Mouse (Mus musculus) limb, embryonic 14.5 days (tissue): ENCODE results near the gene Git2. TPM values are rescaled to one million over a fixed set of nuclear protein-coding genes. Genes with fewer than 3 reads are reported as not detected.

ENCODE experiments used
- ATAC-seq: fragments of 200-750 bp; cut with Nextera tagmentation; 2 replicates; pipeline ENCODE4 v1.8.0; 2017; ENCODE audit warnings: low read depth, moderate number of reproducible peaks, moderate TSS enrichment; ENCODE audit not compliant: low FRiP score
- DNase-seq: peaks from one replicate; pipeline ENCODE4 v3.0.0-alpha.2; 2015; ENCODE audit warnings: low spot score
- H3K27ac ChIP-seq: fragments of 300-500 bp; sonication (generic); replicated peaks from 2 replicates; pipeline ENCODE4 v1.5.1; 2014; ENCODE audit warnings: low read depth, mild to moderate bottlenecking, low read length, moderate library complexity, mixed read lengths
- H3K27me3 ChIP-seq: fragments of 300-500 bp; sonication (generic); 2 replicates; pipeline ENCODE4 v1.6.1; 2014; ENCODE audit warnings: low read length, mixed read lengths; ENCODE audit not compliant: control insufficient read depth, insufficient read depth
- H3K36me3 ChIP-seq: fragments of 300-500 bp; sonication (generic); 2 replicates; pipeline ENCODE4 v1.6.1; 2014; ENCODE audit warnings: mild to moderate bottlenecking, low read length, moderate library complexity, mixed read lengths; ENCODE audit not compliant: control insufficient read depth, insufficient read depth
- H3K4me1 ChIP-seq: fragments of 300-500 bp; sonication (generic); 2 replicates; pipeline ENCODE4 v1.6.1; 2014; ENCODE audit warnings: antibody characterized with exemption, low read length, mixed read lengths; ENCODE audit not compliant: control insufficient read depth, insufficient read depth
- H3K4me2 ChIP-seq: fragments of 300-500 bp; sonication (generic); replicated peaks from 2 replicates; pipeline ENCODE4 v1.6.1; 2014; ENCODE audit warnings: low read depth, mild to moderate bottlenecking, low read length, moderate library complexity; ENCODE audit not compliant: severe bottlenecking
- H3K4me3 ChIP-seq: fragments of 300-500 bp; sonication (generic); replicated peaks from 2 replicates; pipeline ENCODE4 v1.5.1; 2014; ENCODE audit warnings: low read length
- H3K9ac ChIP-seq: fragments of 300-500 bp; sonication (generic); 2 replicates; pipeline ENCODE4 v1.6.1; 2014; ENCODE audit warnings: mild to moderate bottlenecking, low read depth, low read length, moderate library complexity; ENCODE audit not compliant: severe bottlenecking
- H3K9me3 ChIP-seq: fragments of 300-500 bp; sonication (generic); 2 replicates; pipeline ENCODE4 v1.6.1; 2016; ENCODE audit warnings: low read length; ENCODE audit not compliant: control insufficient read depth
- POLR2A ChIP-seq: fragments of 200-500 bp; IDR thresholded peaks from 2 replicates; pipeline ENCODE4 v1.8.0; 2012; ENCODE audit warnings: inconsistent platforms, mild to moderate bottlenecking, moderate library complexity, borderline replicate concordance; ENCODE audit not compliant: insufficient read depth, insufficient read length; ENCODE audit errors: extremely low read depth
- WGBS: fragments of 180-500 bp; shearing (Covaris S2); extraction: QIAGEN DNeasy Blood & Tissue Kit; methylation state at CpG from one replicate; pipeline ENCODE4 v1.1.7; 2014; 5-methylcytosine and 5-hydroxymethylcytosine counted together
- polyA plus RNA-seq, 2 experiments: library from polyadenylated mRNA; depleted of rRNA in 1 of 2; stranded (reverse) in 1 of 2; unstranded in 1 of 2; fragments of >200 nt; fragmentation: Nextera tagmentation in 1 of 2; extraction: Ambion mirVana in 1 of 2; gene quantifications; 2 replicates each; pipeline versions ENCODE4 v1.2.1 to v1.2.3; 2012 to 2014

Git2 gene
- polyA plus RNA-seq, 2 experiments, result 41.6 to 64.2 TPM

GRCm38 (mm10) chr5:114733606-114734005, 41.7 kb downstream of the Git2 start:
- Histone ChIP-seq H3K36me3 (peaks cover 97% of the 10 kb centered on the region), H3K27ac (no peak overlapping the region), H3K4me1 (no peaks in the 10 kb centered on the region), H3K9ac (no peak overlapping the region), H3K4me2 (no peak overlapping the region), H3K4me3 (no peak overlapping the region), H3K27me3 (no peaks in the 10 kb centered on the region), H3K9me3 (no peaks in the 10 kb centered on the region)
- no peak for TF ChIP-seq POLR2A
- DNase-seq (no peak), ATAC-seq (no peak)
- WGBS, result 91% methylated on average over 15 of the region's 15 CpGs

- DNase-seq (no peak), ATAC-seq (no peak)
- Histone ChIP-seq H3K27ac (no peak overlapping the region), H3K4me2 (no peak overlapping the region), H3K27me3 (no peaks in the 10 kb centered on the region), H3K4me3 (no peak overlapping the region), H3K4me1 (no peaks in the 10 kb centered on the region), H3K9ac (no peak overlapping the region), H3K36me3 (peaks cover 94% of the 10 kb centered on the region), H3K9me3 (no peaks in the 10 kb centered on the region)
- TF ChIP-seq POLR2A, result no peak
- 86% methylated on average over 15 of the region's 15 CpGs for WGBS
Observed at GRCm38 (mm10) chr5:114731969-114732368, 43.3 kb downstream of the Git2 start.

- Histone ChIP-seq H3K4me1 (no peaks in the 10 kb centered on the region), H3K9me3 (no peaks in the 10 kb centered on the region), H3K27ac (no peak overlapping the region), H3K36me3 (peaks cover 90% of the 10 kb centered on the region), H3K4me3 (no peak overlapping the region), H3K4me2 (no peak overlapping the region), H3K9ac (no peak overlapping the region), H3K27me3 (no peaks in the 10 kb centered on the region)
- 71% methylated on average over 6 of the region's 6 CpGs for WGBS
- ATAC-seq, result no peak
- no peak for TF ChIP-seq POLR2A
- no peak for DNase-seq
Observed at GRCm38 (mm10) chr5:114731498-114731897, 43.8 kb downstream of the Git2 start.

- no peak for TF ChIP-seq POLR2A
- no peak overlapping the region for H3K9ac ChIP-seq
- H3K27me3 ChIP-seq, result no peaks in the 10 kb centered on the region
- H3K4me1 ChIP-seq, result no peaks in the 10 kb centered on the region
- H3K27ac ChIP-seq, result no peak overlapping the region
- peaks cover 83% of the 10 kb centered on the region for H3K36me3 ChIP-seq
- DNase-seq (peak; percentile 44), ATAC-seq (peak; percentile 65; the same call in 1 of the 2 replicates)
- no peak overlapping the region for H3K4me3 ChIP-seq
- WGBS, result 40% methylated on average over 10 of the region's 10 CpGs
- H3K9me3 ChIP-seq, result no peaks in the 10 kb centered on the region
- no peak overlapping the region for H3K4me2 ChIP-seq
Observed at GRCm38 (mm10) chr5:114730129-114730528, 45.2 kb downstream of the Git2 start.

GRCm38 (mm10) chr5:114728160-114728559, 47.2 kb downstream of the Git2 start:
- Histone ChIP-seq H3K27ac (no peak overlapping the region), H3K4me1 (no peaks in the 10 kb centered on the region), H3K4me3 (no peak overlapping the region), H3K9me3 (no peaks in the 10 kb centered on the region), H3K4me2 (no peak overlapping the region), H3K27me3 (no peaks in the 10 kb centered on the region), H3K36me3 (peaks cover 64% of the 10 kb centered on the region), H3K9ac (no peak overlapping the region)
- ATAC-seq, result no peak
- 81% methylated on average over 10 of the region's 10 CpGs for WGBS
- TF ChIP-seq POLR2A, result no peak
- DNase-seq, result no peak

- Histone ChIP-seq H3K9me3 (no peaks in the 10 kb centered on the region), H3K4me1 (no peaks in the 10 kb centered on the region), H3K36me3 (peaks cover 54% of the 10 kb centered on the region), H3K27me3 (no peaks in the 10 kb centered on the region), H3K27ac (0 out of 2 replicates have a peak overlapping the region, but pooled peaks have one; percentile 5), H3K4me3 (no peak overlapping the region), H3K9ac (no peak overlapping the region), H3K4me2 (no peak overlapping the region)
- no peak for TF ChIP-seq POLR2A
- 92% methylated on average over 13 of the region's 13 CpGs for WGBS
- DNase-seq (no peak), ATAC-seq (no peak)
Observed at GRCm38 (mm10) chr5:114722846-114723245, 52.5 kb downstream of the Git2 start.
